Mouse (Mus musculus) hindbrain, embryonic 14.5 days (tissue): ENCODE data around the gene Rgs7bp. TPM values are rescaled to one million over a fixed set of nuclear protein-coding genes. Genes with fewer than 3 reads are reported as not detected.

ENCODE experiments used
- ATAC-seq: fragments of 200-750 bp; cut with Nextera tagmentation; 2 replicates; pipeline ENCODE4 v1.8.0; 2017; ENCODE audit warnings: moderate number of reproducible peaks, mild to moderate bottlenecking, moderate TSS enrichment, moderate library complexity; ENCODE audit not compliant: low FRiP score
- DNase-seq: peaks from one replicate; pipeline ENCODE4 v3.0.0-alpha.2; 2015; ENCODE audit warnings: low spot score
- H3K27ac ChIP-seq: fragments of 300-500 bp; sonication (generic); 2 replicates; pipeline ENCODE4 v1.5.1; 2014; ENCODE audit warnings: mild to moderate bottlenecking, moderate library complexity
- H3K27me3 ChIP-seq: fragments of 300-500 bp; sonication (generic); 2 replicates; pipeline ENCODE4 v1.6.1; 2014; ENCODE audit warnings: mild to moderate bottlenecking, low read length, mixed read lengths; ENCODE audit not compliant: control insufficient read depth, insufficient read depth
- H3K36me3 ChIP-seq: fragments of 300-500 bp; sonication (generic); replicated peaks from 2 replicates; pipeline ENCODE4 v1.6.1; 2014; ENCODE audit not compliant: control insufficient read depth, insufficient read depth
- H3K4me1 ChIP-seq: fragments of 300-500 bp; sonication (generic); replicated peaks from 2 replicates; pipeline ENCODE4 v1.6.1; 2014; ENCODE audit warnings: antibody characterized with exemption, low read length, mixed read lengths; ENCODE audit not compliant: control insufficient read depth, insufficient read depth
- H3K4me2 ChIP-seq: fragments of 300-500 bp; sonication (generic); replicated peaks from 2 replicates; pipeline ENCODE4 v1.6.1; 2014; ENCODE audit warnings: mild to moderate bottlenecking, moderate library complexity
- H3K4me3 ChIP-seq: fragments of 300-500 bp; sonication (generic); replicated peaks from 2 replicates; pipeline ENCODE4 v1.5.1; 2014; ENCODE audit warnings: mild to moderate bottlenecking, low read length
- H3K9ac ChIP-seq: fragments of 300-500 bp; sonication (generic); 2 replicates; pipeline ENCODE4 v1.6.1; 2014
- H3K9me3 ChIP-seq: fragments of 300-500 bp; sonication (generic); 2 replicates; pipeline ENCODE4 v1.6.1; 2016; ENCODE audit warnings: low read length; ENCODE audit not compliant: control insufficient read depth
- WGBS: fragments of 180-500 bp; shearing (Covaris S2); extraction: QIAGEN DNeasy Blood & Tissue Kit; methylation state at CpG from one replicate; pipeline ENCODE4 v1.1.7; 2014; 5-methylcytosine and 5-hydroxymethylcytosine counted together
- polyA plus RNA-seq: library from polyadenylated mRNA; unstranded; fragments of >200 nt; fragmentation: Nextera tagmentation; extraction: Ambion mirVana; gene quantifications from 2 replicates; pipeline ENCODE4 v1.2.1, GENCODE M21; 2014

Rgs7bp gene
- polyA plus RNA-seq: 7.0 and 8.2 TPM in 2 replicates

DNA sequence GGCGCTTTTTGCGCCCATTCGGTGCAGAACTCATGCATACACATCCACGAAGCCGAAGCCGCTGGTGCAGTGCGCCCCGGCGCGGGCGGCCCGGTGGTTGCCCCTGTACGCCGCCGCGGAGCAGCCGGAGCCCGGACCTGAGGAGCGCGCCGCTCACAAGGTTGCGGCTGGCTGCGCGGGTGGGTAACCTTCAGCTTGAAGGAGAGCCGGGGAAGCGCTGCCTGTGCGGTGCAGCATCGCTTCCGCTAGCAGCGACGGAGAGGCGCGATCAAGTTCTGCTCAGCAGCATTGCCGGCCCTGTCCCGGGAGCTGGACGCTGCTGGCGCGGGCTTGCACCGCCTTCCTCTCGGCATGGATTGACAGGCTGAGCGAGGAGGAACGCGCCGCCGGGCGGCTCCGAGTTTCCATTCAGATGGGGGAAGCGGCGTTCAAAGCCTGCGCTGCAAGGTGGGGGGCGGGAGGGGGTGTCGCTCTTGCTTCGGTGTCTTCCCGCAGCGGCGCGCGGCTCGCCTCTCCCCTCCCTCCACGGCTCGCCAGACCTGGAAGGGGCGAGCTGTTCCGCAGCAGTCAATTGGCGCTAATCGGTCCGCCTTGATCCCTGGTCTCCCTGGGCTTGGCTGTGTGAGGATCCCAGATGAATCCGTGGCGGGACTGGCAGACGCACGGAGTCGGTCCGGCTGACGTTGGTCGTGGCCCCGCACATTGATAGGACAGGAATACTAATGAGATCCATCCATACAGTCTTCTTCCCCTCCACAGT lies at the start of gene Rgs7bp:
TSS of gene Rgs7bp (minus strand) at position 750 of the 760 bp plus-strand sequence.
- H3K4me1 ChIP-seq: peaks cover 19% of the 10 kb centered on the region
- H3K36me3 ChIP-seq: no peaks in the 10 kb centered on the region
- peak within 1 kb of the TSS; percentile 78 for H3K27ac ChIP-seq
- DNase-seq (peak; percentile 74), ATAC-seq (peak; percentile 92)
- peak within 1 kb of the TSS; percentile 70 for H3K4me3 ChIP-seq
- no peaks in the 10 kb centered on the region for H3K9me3 ChIP-seq
- WGBS: under 1% methylated on average over 71 of the region's 75 CpGs
- peak within 1 kb of the TSS; percentile 63 for H3K9ac ChIP-seq
- peak within 1 kb of the TSS; percentile 83 for H3K4me2 ChIP-seq
- H3K27me3 ChIP-seq: peaks cover 6% of the 10 kb centered on the region; the same call in 1 of the 2 replicates

DNA sequence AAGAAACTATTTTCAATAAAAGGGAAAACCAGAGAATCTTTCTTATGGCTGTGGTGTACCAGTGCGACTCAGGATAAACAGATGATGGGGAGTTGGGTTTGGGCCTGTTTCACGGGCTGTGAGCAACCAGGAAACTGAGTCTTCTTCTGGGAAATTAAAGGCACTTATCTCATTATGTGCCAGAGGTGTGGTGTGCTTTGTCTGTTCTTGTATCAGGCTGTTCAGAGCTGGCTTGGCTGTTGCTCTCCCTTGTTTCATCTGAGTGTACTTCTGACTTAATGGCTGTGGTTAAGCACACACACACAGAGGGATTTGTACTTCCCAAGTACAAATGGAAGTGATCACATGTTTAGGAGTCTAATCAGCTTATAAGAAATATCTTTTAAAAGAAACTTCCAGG lies 49.7 kb upstream of the Rgs7bp start:
- whole genome bisulfite sequencing: 93% methylated on average over 2 of the region's 2 CpGs
- no peak overlapping the region for H3K9ac ChIP-seq
- no peak for DNase-seq

GRCm38 (mm10) chr13:105100705-105101104 lies 46.0 kb upstream of the Rgs7bp start:
- H3K4me1 ChIP-seq: no peaks in the 10 kb centered on the region
- H3K9ac ChIP-seq: no peak overlapping the region
- ATAC-seq: no peak
- DNase-seq: no peak
- H3K27me3 ChIP-seq: no peaks in the 10 kb centered on the region
- H3K9me3 ChIP-seq: no peaks in the 10 kb centered on the region
- no peaks in the 10 kb centered on the region for H3K36me3 ChIP-seq
- H3K27ac ChIP-seq: no peak overlapping the region
- no peak overlapping the region for H3K4me3 ChIP-seq
- no peak overlapping the region for H3K4me2 ChIP-seq
- WGBS: 70% methylated on average over 4 of the region's 4 CpGs

More for the DNA sequence above, 49.7 kb upstream of the Rgs7bp start:
- H3K36me3 ChIP-seq: no peaks in the 10 kb centered on the region
- no peak for ATAC-seq
- no peak overlapping the region for H3K4me2 ChIP-seq
- no peaks in the 10 kb centered on the region for H3K9me3 ChIP-seq
- H3K27me3 ChIP-seq: no peaks in the 10 kb centered on the region
- H3K27ac ChIP-seq: no peak overlapping the region
- H3K4me1 ChIP-seq: no peaks in the 10 kb centered on the region
- H3K4me3 ChIP-seq: no peak overlapping the region

- no peak overlapping the region for H3K4me2 ChIP-seq
- ATAC-seq: no peak
- no peak overlapping the region for H3K27ac ChIP-seq
- H3K4me1 ChIP-seq: no peaks in the 10 kb centered on the region
- WGBS: 71% methylated on average over 2 of the region's 2 CpGs
- H3K36me3 ChIP-seq: no peaks in the 10 kb centered on the region
- no peak for DNase-seq
- no peak overlapping the region for H3K9ac ChIP-seq
- H3K4me3 ChIP-seq: no peak overlapping the region
- H3K9me3 ChIP-seq: no peaks in the 10 kb centered on the region
- no peaks in the 10 kb centered on the region for H3K27me3 ChIP-seq
Observed at GRCm38 (mm10) chr13:105096316-105096715, 41.6 kb upstream of the Rgs7bp start.

DNA sequence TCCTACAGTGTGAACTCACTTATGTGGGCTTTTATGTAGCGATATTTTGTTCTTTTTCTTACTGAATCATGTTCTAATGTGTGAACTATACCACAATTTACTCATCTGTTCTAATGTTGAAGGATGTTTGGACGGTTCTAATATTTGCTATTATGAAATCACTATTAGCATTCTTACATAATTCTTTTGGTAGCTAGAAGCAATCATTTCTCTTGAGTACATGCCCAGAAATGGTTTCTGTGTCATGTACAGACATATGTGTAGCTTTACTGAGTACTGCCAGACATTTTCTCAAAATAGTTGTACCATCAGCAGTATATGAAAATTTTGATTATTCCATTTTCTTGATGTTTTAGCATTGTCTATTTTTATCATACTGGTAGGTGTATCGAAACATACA lies 34.5 kb upstream of the Rgs7bp start:
- no peak overlapping the region for H3K4me2 ChIP-seq
- no peaks in the 10 kb centered on the region for H3K36me3 ChIP-seq
- H3K9me3 ChIP-seq: no peaks in the 10 kb centered on the region
- H3K9ac ChIP-seq: no peak overlapping the region
- WGBS: 91% methylated on average over 3 of the region's 3 CpGs
- no peaks in the 10 kb centered on the region for H3K27me3 ChIP-seq
- DNase-seq (no peak), ATAC-seq (no peak)
- no peaks in the 10 kb centered on the region for H3K4me1 ChIP-seq
- no peak overlapping the region for H3K27ac ChIP-seq
- H3K4me3 ChIP-seq: no peak overlapping the region

GRCm38 (mm10) chr13:105081862-105082261 lies 27.1 kb upstream of the Rgs7bp start, which contains the start of gene 4933425L06Rik:
TSS of gene 4933425L06Rik (plus strand) at chr13:105082122.
- Histone ChIP-seq H3K27ac (no peak within 1 kb of the TSS), H3K4me3 (no peak within 1 kb of the TSS), H3K36me3 (no peaks in the 10 kb centered on the region), H3K9me3 (no peaks in the 10 kb centered on the region), H3K27me3 (no peaks in the 10 kb centered on the region), H3K4me1 (no peaks in the 10 kb centered on the region), H3K9ac (no peak within 1 kb of the TSS), H3K4me2 (no peak within 1 kb of the TSS)
- 93% methylated on average over 10 of the region's 10 CpGs for WGBS
- ATAC-seq: no peak
- no peak for DNase-seq

- Histone ChIP-seq H3K9ac (no peak overlapping the region), H3K36me3 (no peaks in the 10 kb centered on the region), H3K4me2 (no peak overlapping the region), H3K9me3 (no peaks in the 10 kb centered on the region), H3K27ac (no peak overlapping the region), H3K4me1 (no peaks in the 10 kb centered on the region), H3K27me3 (no peaks in the 10 kb centered on the region), H3K4me3 (no peak overlapping the region)
- ATAC-seq (no peak), DNase-seq (no peak)
- 73% methylated on average over 7 of the region's 7 CpGs for WGBS
Observed at GRCm38 (mm10) chr13:105066890-105067845, 12.4 kb upstream of the Rgs7bp start.

DNA sequence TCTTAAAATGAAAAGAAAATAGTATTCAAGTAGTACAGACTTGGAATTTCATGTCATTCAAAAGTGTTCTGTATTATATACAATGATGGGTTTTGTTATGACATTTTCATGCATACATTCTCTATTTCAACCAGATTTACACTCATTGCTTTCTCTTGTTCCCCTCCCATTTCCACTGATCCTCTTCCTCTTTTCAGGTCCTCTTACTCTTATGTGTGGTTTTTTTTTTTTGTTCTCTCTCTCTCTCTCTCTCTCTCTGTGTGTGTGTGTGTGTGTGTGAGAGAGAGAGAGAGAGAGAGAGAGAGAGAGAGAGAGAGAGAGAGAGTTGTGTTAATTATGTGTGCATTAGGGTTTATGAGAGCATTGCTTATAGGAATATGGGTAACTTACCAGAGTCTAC lies 11.4 kb upstream of the Rgs7bp start:
- no peak overlapping the region for H3K27ac ChIP-seq
- no peak overlapping the region for H3K9ac ChIP-seq
- H3K4me3 ChIP-seq: no peak overlapping the region
- no peaks in the 10 kb centered on the region for H3K27me3 ChIP-seq
- no peaks in the 10 kb centered on the region for H3K9me3 ChIP-seq
- H3K36me3 ChIP-seq: no peaks in the 10 kb centered on the region
- no peak overlapping the region for H3K4me2 ChIP-seq
- no peak for ATAC-seq
- H3K4me1 ChIP-seq: no peaks in the 10 kb centered on the region
- DNase-seq: no peak

DNA sequence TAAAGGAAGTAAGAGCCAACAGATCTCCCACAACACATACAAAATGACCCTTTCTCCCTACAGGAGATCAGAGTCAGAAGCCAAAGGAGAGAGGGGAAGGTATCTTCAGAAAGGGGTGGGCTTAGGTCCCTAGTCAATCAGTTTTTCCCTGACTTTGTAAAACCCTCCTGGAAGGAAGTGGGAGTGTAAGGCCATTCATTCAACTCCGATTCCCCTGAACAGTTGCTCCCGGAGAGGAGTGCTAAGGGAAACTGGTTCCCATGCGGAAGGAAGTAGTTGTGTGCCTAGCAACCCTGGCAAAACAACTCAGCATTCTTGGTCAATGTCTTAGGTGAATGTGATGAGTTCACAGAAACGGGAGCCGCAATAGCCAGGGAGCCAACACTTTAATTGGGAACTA lies 644 bp upstream of the Rgs7bp start:
- ATAC-seq (no peak), DNase-seq (peak; percentile 40)
- Histone ChIP-seq H3K27ac (peak overlapping the region; percentile 78), H3K36me3 (no peaks in the 10 kb centered on the region), H3K9me3 (no peaks in the 10 kb centered on the region), H3K4me2 (peak overlapping the region; percentile 83), H3K9ac (peak overlapping the region; percentile 63), H3K4me1 (peaks cover 19% of the 10 kb centered on the region), H3K27me3 (peaks cover 6% of the 10 kb centered on the region; the same call in 1 of the 2 replicates), H3K4me3 (peak overlapping the region; percentile 70)
- WGBS: 14% methylated on average over 5 of the region's 5 CpGs
